Mouse (Mus musculus) forebrain, embryonic 13.5 days (tissue): ENCODE data around the gene Nfkbie. TPM values are rescaled to one million over a fixed set of nuclear protein-coding genes. Genes with fewer than 3 reads are reported as not detected.

Experiments used
- ATAC-seq: fragments of 200-750 bp; cut with Nextera tagmentation; 2 replicates; pipeline ENCODE4 v1.8.0; 2017
- H3K27ac ChIP-seq: fragments of 300-500 bp; sonication (generic); 2 replicates; pipeline ENCODE4 v1.5.1; 2015; ENCODE audit warnings: inconsistent platforms, mild to moderate bottlenecking, moderate library complexity
- H3K27me3 ChIP-seq: fragments of 300-500 bp; sonication (generic); 2 replicates; pipeline ENCODE4 v1.6.1; 2015; ENCODE audit warnings: mild to moderate bottlenecking, inconsistent platforms
- H3K36me3 ChIP-seq: fragments of 300-500 bp; sonication (generic); 2 replicates; pipeline ENCODE4 v1.6.1; 2015; ENCODE audit warnings: mild to moderate bottlenecking, inconsistent platforms; ENCODE audit not compliant: poor library complexity, severe bottlenecking
- H3K4me1 ChIP-seq: fragments of 300-500 bp; sonication (generic); 2 replicates; pipeline ENCODE4 v1.6.1; 2015; ENCODE audit warnings: inconsistent platforms
- H3K4me2 ChIP-seq: fragments of 300-500 bp; sonication (generic); 2 replicates; pipeline ENCODE4 v1.6.1; 2015; ENCODE audit warnings: inconsistent platforms, mild to moderate bottlenecking, moderate library complexity
- H3K4me3 ChIP-seq: fragments of 300-500 bp; sonication (generic); 2 replicates; pipeline ENCODE4 v1.5.1; 2015; ENCODE audit warnings: mild to moderate bottlenecking, inconsistent platforms
- H3K9ac ChIP-seq: fragments of 300-500 bp; sonication (generic); 2 replicates; pipeline ENCODE4 v1.6.1; 2015; ENCODE audit warnings: mild to moderate bottlenecking, inconsistent platforms
- H3K9me3 ChIP-seq: fragments of 300-500 bp; sonication (generic); replicated peaks from 2 replicates; pipeline ENCODE4 v1.6.1; 2016; ENCODE audit warnings: inconsistent platforms
- WGBS: fragments of 180-500 bp; shearing (Covaris S2); methylation state at CpG from one replicate; pipeline ENCODE4 v1.1.7; 2015; 5-methylcytosine and 5-hydroxymethylcytosine counted together
- polyA plus RNA-seq: library from polyadenylated mRNA; unstranded; fragments of >200 nt; fragmentation: Nextera tagmentation; extraction: Ambion mirVana; gene quantifications from 2 replicates; pipeline ENCODE4 v1.2.1, GENCODE M21; 2015

Gene Nfkbie
- polyA plus RNA-seq, 1 experiment from 2014 or later: 5.1 TPM

DNA sequence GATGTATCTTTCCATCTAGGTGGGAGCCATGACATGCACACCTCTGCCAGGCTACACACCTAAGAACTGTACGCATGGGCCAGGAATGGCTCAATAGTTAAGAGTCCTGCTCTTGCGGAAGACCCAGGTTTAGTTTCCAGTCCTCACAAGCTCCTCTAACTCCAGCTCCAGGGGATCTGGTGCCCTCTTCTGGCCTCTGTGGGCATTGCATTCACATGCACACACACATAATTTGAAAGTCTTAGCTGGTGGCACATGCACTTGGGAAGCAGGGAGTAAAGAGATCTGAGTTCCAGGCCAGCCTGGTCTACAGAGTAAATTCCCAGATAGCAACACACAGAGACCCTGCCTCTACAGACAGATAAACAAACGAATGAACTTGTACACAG is 30.9 kb downstream of the Nfkbie start:
- Histone ChIP-seq H3K27me3 (no peaks in the 10 kb centered on the region), H3K36me3 (peaks cover 25% of the 10 kb centered on the region), H3K4me3 (no peak overlapping the region), H3K4me1 (peaks cover 14% of the 10 kb centered on the region), H3K4me2 (no peak overlapping the region), H3K27ac (no peak overlapping the region), H3K9ac (no peak overlapping the region), H3K9me3 (no peaks in the 10 kb centered on the region)
- no peak for ATAC-seq
- 95% methylated on average over 3 of the region's 3 CpGs for WGBS

DNA sequence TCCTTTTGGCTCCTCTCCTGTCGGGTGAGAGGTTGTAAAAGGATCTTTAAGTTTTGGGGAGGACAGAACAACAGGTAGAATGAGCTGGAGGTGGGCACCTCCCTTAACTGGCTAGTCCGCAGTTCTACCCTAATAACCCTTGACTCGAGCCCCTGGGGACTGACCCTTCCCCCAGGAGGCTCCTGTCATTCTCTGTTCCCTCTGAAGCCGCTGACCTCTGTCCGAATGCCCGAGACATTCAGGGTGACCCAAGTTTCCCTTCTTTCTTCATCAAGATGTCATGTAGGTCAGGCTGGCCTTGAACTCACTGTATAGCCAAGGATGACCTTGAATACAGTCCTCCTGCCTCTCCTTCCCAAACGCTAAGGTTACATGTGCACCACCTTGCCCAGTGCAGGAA is 32.9 kb downstream of the Nfkbie start:
- no peak for ATAC-seq
- H3K27me3 ChIP-seq: no peaks in the 10 kb centered on the region
- no peaks in the 10 kb centered on the region for H3K9me3 ChIP-seq
- H3K4me3 ChIP-seq: no peak overlapping the region
- H3K27ac ChIP-seq: no peak overlapping the region
- H3K4me2 ChIP-seq: no peak overlapping the region
- 96% methylated on average over 7 of the region's 7 CpGs for WGBS
- peaks cover 24% of the 10 kb centered on the region for H3K4me1 ChIP-seq
- H3K36me3 ChIP-seq: peaks cover 25% of the 10 kb centered on the region
- no peak overlapping the region for H3K9ac ChIP-seq

DNA sequence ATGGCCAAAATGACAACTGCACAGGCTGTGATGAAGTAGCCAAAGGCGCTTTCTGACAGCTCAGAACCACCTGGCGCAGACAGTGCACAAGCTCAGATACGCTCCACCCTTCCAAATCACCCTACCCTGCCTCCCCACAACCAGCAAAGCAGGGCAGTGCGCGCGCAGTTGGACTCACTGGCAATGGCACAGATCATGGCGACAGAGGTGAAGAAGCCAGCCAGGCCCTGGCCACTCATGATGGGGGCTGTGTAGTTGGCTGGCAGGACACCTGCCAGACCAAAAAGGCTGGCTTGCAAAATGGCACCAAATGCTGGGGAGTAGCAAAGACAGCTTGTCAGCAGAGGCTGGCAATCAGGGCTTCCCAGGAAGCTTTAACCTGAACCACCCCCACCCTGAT is 33.7 kb downstream of the Nfkbie start:
- 97% methylated on average over 7 of the region's 7 CpGs for WGBS
- Histone ChIP-seq H3K4me1 (peaks cover 31% of the 10 kb centered on the region), H3K9ac (no peak overlapping the region), H3K27ac (no peak overlapping the region), H3K27me3 (peaks cover 4% of the 10 kb centered on the region), H3K9me3 (no peaks in the 10 kb centered on the region), H3K4me3 (no peak overlapping the region), H3K36me3 (peaks cover 25% of the 10 kb centered on the region), H3K4me2 (no peak overlapping the region)
- ATAC-seq: no peak

DNA sequence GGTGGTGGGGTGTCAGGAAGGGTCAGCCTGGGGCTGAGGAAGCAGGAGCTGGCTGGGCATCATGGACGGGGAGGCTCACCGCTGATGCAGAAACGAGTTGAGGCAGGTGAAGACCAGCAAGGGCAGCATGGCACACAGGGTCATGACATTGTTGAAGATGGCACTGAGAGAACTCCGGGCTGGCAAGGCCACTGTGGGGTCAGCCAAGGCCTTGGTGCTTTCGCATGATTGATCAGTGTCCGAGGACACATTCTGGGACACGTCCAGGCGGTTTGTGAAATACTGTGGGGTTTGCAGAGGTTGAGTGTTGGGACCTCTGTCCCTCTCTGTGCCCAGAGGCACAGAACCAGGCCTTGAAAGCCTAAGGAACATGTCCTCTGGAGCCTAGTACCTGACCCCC is 34.3 kb downstream of the Nfkbie start:
- Histone ChIP-seq H3K4me1 (peaks cover 31% of the 10 kb centered on the region), H3K27me3 (peaks cover 5% of the 10 kb centered on the region), H3K4me2 (no peak overlapping the region), H3K27ac (no peak overlapping the region), H3K9me3 (no peaks in the 10 kb centered on the region), H3K4me3 (no peak overlapping the region), H3K36me3 (peaks cover 25% of the 10 kb centered on the region), H3K9ac (no peak overlapping the region)
- ATAC-seq: no peak
- 92% methylated on average over 8 of the region's 8 CpGs for WGBS

DNA sequence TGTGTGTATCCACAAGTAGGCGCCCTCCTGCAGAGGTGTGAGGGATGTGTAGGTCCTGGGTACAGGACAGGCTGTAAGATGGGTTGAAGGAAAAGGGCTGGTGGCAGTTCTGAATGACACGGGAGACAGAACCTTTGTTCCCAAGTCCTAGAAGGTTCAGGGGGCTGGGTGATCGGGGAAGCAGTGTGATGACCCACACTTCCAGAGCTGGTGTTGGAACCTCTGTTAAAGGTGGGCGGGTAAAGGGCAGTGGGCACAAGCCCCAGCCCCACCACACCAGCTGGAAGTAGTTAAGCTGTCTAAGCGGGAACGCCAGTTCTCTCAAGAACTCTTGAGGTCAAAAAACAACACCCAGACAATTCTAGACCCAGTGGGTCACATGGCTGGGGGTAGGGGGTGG is 34.9 kb downstream of the Nfkbie start:
- H3K4me1 ChIP-seq: peaks cover 35% of the 10 kb centered on the region
- peaks cover 5% of the 10 kb centered on the region for H3K27me3 ChIP-seq
- no peak overlapping the region for H3K4me3 ChIP-seq
- H3K9ac ChIP-seq: no peak overlapping the region
- H3K27ac ChIP-seq: no peak overlapping the region
- H3K36me3 ChIP-seq: peaks cover 25% of the 10 kb centered on the region
- WGBS: 88% methylated on average over 6 of the region's 6 CpGs
- no peak overlapping the region for H3K4me2 ChIP-seq
- ATAC-seq: no peak
- no peaks in the 10 kb centered on the region for H3K9me3 ChIP-seq

DNA sequence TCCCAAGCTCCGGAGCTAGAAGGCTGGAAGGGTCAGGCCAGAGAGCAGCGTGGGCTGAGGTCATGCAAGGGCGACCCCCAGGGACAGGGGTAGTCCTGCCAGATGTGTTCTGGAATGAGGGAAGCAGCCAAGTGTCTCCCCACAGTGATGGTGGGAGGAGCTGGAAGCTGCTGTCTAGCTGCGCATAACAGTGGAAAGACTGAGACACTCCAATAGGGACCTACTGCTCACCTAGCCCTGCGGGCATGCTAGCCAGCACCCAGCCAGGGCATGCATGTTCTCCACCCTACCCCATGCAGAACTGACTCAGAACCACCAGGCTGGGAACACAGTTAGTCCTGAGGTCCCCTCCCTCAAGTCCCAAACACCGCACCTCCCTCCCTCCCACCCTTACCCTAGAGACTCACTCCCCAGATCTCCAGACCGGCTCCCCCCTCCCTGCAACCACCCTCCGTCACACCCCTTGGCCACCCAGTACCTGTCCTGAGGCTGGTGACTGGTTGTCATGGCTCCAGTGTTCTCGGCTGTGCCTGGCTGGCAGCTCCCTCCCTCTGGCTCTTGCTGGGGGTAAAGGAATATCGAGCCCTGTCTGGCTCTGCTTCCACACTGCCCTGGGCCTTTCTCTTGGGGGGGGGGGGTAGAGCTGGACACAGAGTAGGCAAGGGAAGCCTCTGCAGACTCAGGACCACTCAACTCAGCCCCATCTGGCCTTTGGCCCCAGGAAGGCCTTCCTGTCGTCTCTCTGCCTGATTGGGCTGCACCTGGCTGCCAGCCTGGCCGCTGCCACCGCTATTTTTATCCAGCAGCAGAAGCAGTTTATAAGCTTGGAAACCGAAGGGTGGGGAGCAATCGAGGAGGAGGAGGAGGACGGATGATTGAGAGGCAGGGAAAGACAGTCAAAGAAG is 36.5 kb downstream of the Nfkbie start:
- ATAC-seq: no peak
- peak overlapping the region; percentile 22; the same call in 1 of the 2 replicates for H3K4me2 ChIP-seq
- H3K36me3 ChIP-seq: peaks cover 17% of the 10 kb centered on the region
- no peak overlapping the region for H3K27ac ChIP-seq
- H3K4me1 ChIP-seq: peaks cover 50% of the 10 kb centered on the region
- no peak overlapping the region for H3K4me3 ChIP-seq
- H3K9ac ChIP-seq: peak overlapping the region; percentile 40
- H3K27me3 ChIP-seq: peaks cover 8% of the 10 kb centered on the region
- H3K9me3 ChIP-seq: no peaks in the 10 kb centered on the region
- 65% methylated on average over 16 of the region's 16 CpGs for WGBS

DNA sequence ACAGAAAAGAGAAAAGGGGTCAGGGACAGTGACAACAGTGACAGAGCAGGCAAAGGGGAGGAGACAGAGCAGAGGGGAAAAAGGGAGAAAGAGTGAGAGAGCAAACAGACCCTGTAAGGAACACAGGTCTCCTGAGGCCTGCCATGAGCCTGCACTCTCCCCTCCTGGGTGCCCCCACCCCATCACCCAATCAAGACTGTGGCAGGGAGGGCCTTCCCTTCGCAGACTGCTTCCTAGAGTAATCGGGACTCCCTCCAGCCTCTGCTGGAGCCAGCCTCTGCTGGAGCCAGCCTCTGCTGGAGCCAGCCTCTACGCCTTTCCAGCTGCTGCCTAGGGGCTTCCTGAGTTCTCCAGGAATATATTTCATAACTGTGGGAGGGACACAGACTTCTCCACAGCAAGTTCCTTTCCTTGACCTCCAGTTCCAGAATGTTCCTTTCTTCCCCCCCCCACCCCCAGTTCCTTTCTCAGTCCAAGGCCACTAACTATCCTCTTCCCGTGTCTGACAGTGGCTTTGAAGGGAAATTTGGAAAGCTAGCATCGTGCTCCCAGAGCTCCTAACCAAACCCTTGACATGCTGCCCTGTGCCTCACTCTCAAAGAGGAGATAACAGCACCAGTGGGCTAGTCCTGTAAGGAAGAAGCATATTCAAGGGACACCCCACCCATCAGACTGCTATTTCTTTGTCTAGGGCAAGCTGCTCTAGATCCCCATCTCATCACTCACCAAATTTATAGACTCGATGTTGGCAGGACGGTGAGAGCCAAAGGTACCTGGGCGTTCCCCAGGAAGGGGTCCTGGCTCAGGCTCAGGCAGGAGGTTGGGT is 37.3 kb downstream of the Nfkbie start:
- no peak overlapping the region for H3K4me3 ChIP-seq
- peak overlapping the region; percentile 22 for H3K4me2 ChIP-seq
- 53% methylated on average over 8 of the region's 8 CpGs for WGBS
- peaks cover 54% of the 10 kb centered on the region for H3K4me1 ChIP-seq
- H3K9ac ChIP-seq: peak overlapping the region; percentile 40
- H3K36me3 ChIP-seq: peaks cover 10% of the 10 kb centered on the region
- H3K27ac ChIP-seq: no peak overlapping the region
- no peak for ATAC-seq
- H3K9me3 ChIP-seq: no peaks in the 10 kb centered on the region
- peaks cover 11% of the 10 kb centered on the region for H3K27me3 ChIP-seq

DNA sequence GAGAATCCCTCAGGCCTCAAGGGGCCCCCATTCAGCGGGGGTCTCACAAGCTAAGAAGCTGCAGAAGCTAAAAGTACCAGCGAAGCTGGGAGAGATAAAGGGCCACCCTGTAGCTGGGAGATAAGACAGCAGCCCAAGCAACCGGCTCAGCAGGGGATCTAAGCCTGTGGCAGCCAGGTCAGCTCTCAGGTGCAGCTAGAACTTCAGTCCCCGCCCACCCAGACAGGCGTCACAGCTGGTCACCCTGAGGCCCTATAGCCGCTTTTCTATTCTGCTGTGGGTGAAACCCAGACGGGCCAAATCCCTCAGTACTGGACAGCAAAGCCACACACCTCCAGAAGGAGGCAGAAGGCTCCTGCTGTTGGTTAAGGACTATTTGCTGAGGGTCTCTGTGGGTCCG is 38.0 kb downstream of the Nfkbie start:
- Histone ChIP-seq H3K9me3 (no peaks in the 10 kb centered on the region), H3K27me3 (peaks cover 11% of the 10 kb centered on the region), H3K36me3 (peaks cover 10% of the 10 kb centered on the region), H3K27ac (no peak overlapping the region), H3K4me1 (peaks cover 54% of the 10 kb centered on the region), H3K4me3 (peak overlapping the region; percentile 55; the same call in 1 of the 2 replicates), H3K4me2 (peak overlapping the region; percentile 91), H3K9ac (peak overlapping the region; percentile 22; the same call in 1 of the 2 replicates)
- 16% methylated on average over 8 of the region's 8 CpGs for WGBS
- no peak for ATAC-seq

DNA sequence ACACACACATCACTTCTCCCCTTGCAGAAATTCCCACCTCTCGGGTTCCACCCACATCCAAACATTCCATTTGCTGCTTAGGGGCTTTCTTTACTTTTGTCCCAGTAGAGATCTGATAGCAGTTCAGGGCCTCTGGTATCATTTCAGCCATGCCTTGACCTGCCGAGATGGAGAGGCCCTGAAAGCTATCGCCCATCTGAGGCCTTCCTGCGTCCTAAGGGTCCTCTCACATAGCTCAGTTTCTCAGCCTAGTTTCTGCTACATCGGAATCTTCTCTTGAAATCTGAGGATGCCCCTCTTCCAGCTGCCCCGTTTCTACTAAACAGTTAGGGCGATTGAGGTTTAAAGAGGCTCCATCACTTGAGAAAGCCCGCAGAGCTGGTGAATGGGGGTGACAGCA is 38.7 kb downstream of the Nfkbie start:
- WGBS: 41% methylated on average over 8 of the region's 8 CpGs
- no peak for ATAC-seq

DNA sequence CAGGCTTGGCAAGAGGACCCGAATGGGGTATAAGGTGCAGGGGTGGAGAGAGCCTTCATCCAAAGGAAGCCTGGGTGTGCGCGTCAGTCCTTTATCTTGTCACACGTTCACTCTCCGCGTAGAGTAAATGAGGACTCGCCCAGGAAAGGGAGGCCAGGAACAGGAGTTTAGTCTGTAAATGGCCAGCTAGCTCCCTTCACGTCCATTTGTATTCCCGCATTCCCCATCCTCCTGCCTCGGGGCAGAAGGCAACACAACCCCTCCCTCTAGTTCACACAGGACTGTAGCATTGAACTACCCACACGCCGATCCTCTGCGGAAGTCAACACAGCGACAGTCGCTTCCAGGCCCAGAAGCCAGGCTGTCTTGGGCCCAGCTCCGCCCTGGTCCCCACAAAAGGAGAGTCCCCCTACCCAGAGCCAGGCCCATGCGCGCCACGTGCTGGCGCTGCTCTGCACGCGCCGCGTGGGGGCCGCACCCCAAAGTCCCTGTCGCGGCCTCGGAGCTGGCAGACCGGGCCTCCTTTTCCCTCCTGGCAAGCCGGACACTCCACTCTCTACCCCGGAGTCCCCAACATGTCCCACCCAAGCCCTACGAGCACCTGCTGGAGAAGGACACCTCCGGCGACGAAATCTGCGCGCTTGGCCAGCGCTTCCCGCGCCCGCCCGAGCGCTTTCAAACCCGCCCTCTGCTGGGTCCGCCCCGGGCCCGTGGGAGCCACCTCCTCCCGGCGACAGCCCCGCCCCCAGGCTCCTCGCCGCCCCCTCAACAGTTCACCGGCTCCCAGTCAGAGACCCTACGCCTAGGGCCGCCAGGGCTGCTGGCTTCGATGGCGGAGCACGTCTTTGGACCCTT is 39.6 kb downstream of the Nfkbie start:
- Histone ChIP-seq H3K9me3 (no peaks in the 10 kb centered on the region), H3K4me1 (peaks cover 64% of the 10 kb centered on the region), H3K4me3 (peak overlapping the region; percentile 55), H3K4me2 (peak overlapping the region; percentile 91), H3K36me3 (peaks cover under 1% of the 10 kb centered on the region; the same call in 1 of the 2 replicates), H3K9ac (peak overlapping the region; percentile 78), H3K27ac (no peak overlapping the region), H3K27me3 (peaks cover 19% of the 10 kb centered on the region)
- peak; percentile 82 for ATAC-seq
- WGBS: 1% methylated on average over 56 of the region's 58 CpGs

More for the DNA sequence above, 38.7 kb downstream of the Nfkbie start:
- Histone ChIP-seq H3K27me3 (peaks cover 11% of the 10 kb centered on the region), H3K4me2 (peak overlapping the region; percentile 91), H3K9me3 (no peaks in the 10 kb centered on the region), H3K27ac (no peak overlapping the region), H3K4me3 (peak overlapping the region; percentile 55), H3K4me1 (peaks cover 56% of the 10 kb centered on the region), H3K36me3 (peaks cover 10% of the 10 kb centered on the region), H3K9ac (0 out of 2 replicates have a peak overlapping the region, but pooled peaks have one; percentile 21)

DNA sequence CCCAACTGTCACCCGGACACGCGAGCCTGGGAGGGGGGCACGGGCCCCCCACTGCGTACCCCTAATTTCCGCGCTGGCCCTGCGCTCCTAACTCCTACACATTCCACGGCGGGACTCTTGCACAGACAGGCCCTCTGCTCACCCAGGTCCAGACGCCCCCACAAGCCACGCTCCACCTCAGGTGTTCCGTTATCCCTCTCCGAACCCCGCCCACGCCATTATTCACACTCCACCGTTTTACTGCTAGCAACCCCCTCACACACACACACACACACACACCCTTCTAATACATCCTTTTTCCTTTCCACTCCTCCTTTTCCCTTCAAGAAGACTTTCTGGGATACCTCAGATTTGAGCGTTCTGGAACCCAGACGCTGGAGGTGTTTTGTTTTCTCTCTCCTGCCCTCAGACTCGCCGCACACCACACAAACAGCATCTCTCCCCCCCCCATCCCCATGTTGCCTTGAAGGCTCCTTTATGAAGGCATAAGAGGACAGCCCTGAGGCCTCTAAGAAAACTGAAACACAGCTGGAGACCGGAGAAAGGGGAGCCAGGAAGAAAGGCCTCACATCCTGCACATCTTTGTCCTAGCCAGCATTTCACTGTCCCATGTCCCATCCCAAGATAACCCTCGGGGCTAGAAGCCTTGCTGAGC is 40.4 kb downstream of the Nfkbie start:
- Histone ChIP-seq H3K36me3 (no peaks in the 10 kb centered on the region), H3K9ac (peak overlapping the region; percentile 78), H3K4me3 (peak overlapping the region; percentile 55), H3K4me1 (peaks cover 64% of the 10 kb centered on the region), H3K27ac (peak overlapping the region; percentile 35; the same call in 1 of the 2 replicates), H3K4me2 (peak overlapping the region; percentile 91), H3K27me3 (peaks cover 27% of the 10 kb centered on the region), H3K9me3 (no peaks in the 10 kb centered on the region)
- WGBS: 3% methylated on average over 23 of the region's 23 CpGs
- peak; percentile 25 for ATAC-seq
